ENCODE assay signal across 11 mouse cellular contexts in genomic region chr2:31762155-31762554, GRCm38 (mm10). TPM values are rescaled to one million over a fixed set of nuclear protein-coding genes. Genes with fewer than 3 reads are reported as not detected.
DNase-seq lines count a peak whose midpoint lies in the region; ATAC-seq and TF ChIP-seq lines count a peak whose summit lies in the region.
"Had no signal": no experiment of that assay in that cellular context is flagged by ENCODE, and none has a peak within 500 bp of the region (broad histone marks: within the 10 kb centered on the region; RNA-seq: fewer than 3 reads in every experiment).

No protein-coding gene starts in this region.

- no peak for TF ChIP-seq CTCF in kidney, adult 2 months (conservative IDR thresholded peaks at IDR 0.05; ENCODE audit: insufficient read depth, insufficient read length, low read depth, low read length)

- 28% methylated on average over 3 of the region's 3 CpGs for WGBS in kidney, adult 2 months
- 47% methylated on average over 3 of the region's 3 CpGs for WGBS in embryonic facial prominence, embryonic 10.5 days
- WGBS in hindbrain, embryonic 13.5 days, result 30% methylated on average over 3 of the region's 3 CpGs
- WGBS in midbrain, embryonic 12.5 days, result 36% methylated on average over 3 of the region's 3 CpGs

- no peak for DNase-seq in kidney, adult 2 months
- no peak for DNase-seq in kidney, adult 11 months
- no peak for DNase-seq in embryonic facial prominence, embryonic 10.5 days (ENCODE audit: low spot score)
- no peak for DNase-seq in layer of hippocampus, postnatal 25 days (ENCODE audit: extremely low spot score in 1 of 2, low spot score in 1 of 2)
- no peak for DNase-seq in frontal cortex, adult 2 months (ENCODE audit: extremely low spot score in 1 of 2, low spot score in 1 of 2)
- no peak for DNase-seq in adrenal gland, adult 8-10 months
- DNase-seq: cerebellum, postnatal 10 days had no signal

- no peak overlapping the region for H3K4me3 ChIP-seq in kidney, adult 2 months (ENCODE audit: insufficient read depth, low read depth, low read length)
- H3K4me3 ChIP-seq in embryonic facial prominence, embryonic 10.5 days, result peak overlapping the region; percentile 82
- H3K4me3 ChIP-seq in hindbrain, embryonic 13.5 days, result peak overlapping the region; percentile 71
- H3K4me3 ChIP-seq in midbrain, embryonic 12.5 days, result peak overlapping the region; percentile 84

- 0 out of 2 replicates have a peak overlapping the region, but pooled peaks have one; percentile 90 for H3K9ac ChIP-seq in hindbrain, embryonic 13.5 days
- peak overlapping the region; percentile 90; the same call in 1 of the 2 replicates for H3K9ac ChIP-seq in midbrain, embryonic 12.5 days (replicated peaks)

- no peak for TF ChIP-seq POLR2A in kidney, adult 2 months (IDR thresholded peaks at IDR 0.05; ENCODE audit: low read depth, low read length)

- ATAC-seq in hindbrain, embryonic 13.5 days (ENCODE audit: low FRiP score), result no peak
- no peak for ATAC-seq in midbrain, embryonic 12.5 days (ENCODE audit: low FRiP score, low read depth)

- peaks cover 36% of the 10 kb centered on the region for H3K4me1 ChIP-seq in kidney, adult 2 months (ENCODE audit: control insufficient read depth, insufficient read depth, low read length)
- peaks cover 72% of the 10 kb centered on the region for H3K4me1 ChIP-seq in embryonic facial prominence, embryonic 10.5 days
- H3K4me1 ChIP-seq in hindbrain, embryonic 13.5 days (replicated peaks), result peaks cover 67% of the 10 kb centered on the region
- peaks cover 45% of the 10 kb centered on the region for H3K4me1 ChIP-seq in midbrain, embryonic 12.5 days

- H3K4me2 ChIP-seq in hindbrain, embryonic 13.5 days, result peak overlapping the region; percentile 86
- H3K4me2 ChIP-seq in midbrain, embryonic 12.5 days (replicated peaks), result peak overlapping the region; percentile 69

- H3K9me3 ChIP-seq in embryonic facial prominence, embryonic 10.5 days, result no peaks in the 10 kb centered on the region
- H3K9me3 ChIP-seq in hindbrain, embryonic 13.5 days, result no peaks in the 10 kb centered on the region
- H3K9me3 ChIP-seq in midbrain, embryonic 12.5 days, result no peaks in the 10 kb centered on the region

- peak overlapping the region; percentile 49; the same call in 1 of the 2 replicates for H3K27ac ChIP-seq in kidney, adult 2 months (ENCODE audit: insufficient read depth, low read depth, low read length)
- peak overlapping the region; percentile 99 for H3K27ac ChIP-seq in embryonic facial prominence, embryonic 10.5 days (replicated peaks)
- 0 out of 2 replicates have a peak overlapping the region, but pooled peaks have one; percentile 30 for H3K27ac ChIP-seq in hindbrain, embryonic 13.5 days
- no peak overlapping the region; the same call in 1 of the 2 replicates for H3K27ac ChIP-seq in midbrain, embryonic 12.5 days (replicated peaks)

- no peaks in the 10 kb centered on the region for H3K36me3 ChIP-seq in kidney, adult 2 months (ENCODE audit: control insufficient read depth, insufficient read depth, low read length)
- peaks cover 9% of the 10 kb centered on the region for H3K36me3 ChIP-seq in embryonic facial prominence, embryonic 10.5 days (replicated peaks)
- H3K36me3 ChIP-seq in hindbrain, embryonic 13.5 days, result no peaks in the 10 kb centered on the region
- H3K36me3 ChIP-seq in midbrain, embryonic 12.5 days, result no peaks in the 10 kb centered on the region

- H3K27me3 ChIP-seq in kidney, adult 2 months (replicated peaks; ENCODE audit: control insufficient read depth, insufficient read depth, low read length), result no peaks in the 10 kb centered on the region
- no peaks in the 10 kb centered on the region for H3K27me3 ChIP-seq in embryonic facial prominence, embryonic 10.5 days (replicated peaks; ENCODE audit: low read depth, poor library complexity, severe bottlenecking)
- no peaks in the 10 kb centered on the region for H3K27me3 ChIP-seq in hindbrain, embryonic 13.5 days
- H3K27me3 ChIP-seq in midbrain, embryonic 12.5 days, result no peaks in the 10 kb centered on the region

RNA-seq across cellular contexts. Expression of gene Qrfp, which starts 48.2 kb away (rescaled TPM):
- 0.05 and 0.11 TPM in 2 replicates for polyA plus RNA-seq in kidney, adult 2 months (2012; rRNA removed)
- polyA plus RNA-seq in embryonic facial prominence, embryonic 10.5 days (2016; fragmentation: Nextera tagmentation; extraction: Ambion mirVana), result 0.19 and 0.20 TPM in 2 replicates
- 0.08 TPM in 1 of 2 replicates, not detected in the other for polyA plus RNA-seq in hindbrain, embryonic 13.5 days (2015; fragmentation: Nextera tagmentation; extraction: Ambion mirVana)
- 0.09 and 0.12 TPM in 2 replicates for polyA plus RNA-seq in midbrain, embryonic 12.5 days (2016; fragmentation: Nextera tagmentation; extraction: Ambion mirVana)
- total RNA-seq in layer of hippocampus, postnatal 25 days (2021), result not detected
- polyA plus RNA-seq in frontal cortex, adult 2 months (2012; rRNA removed), result not detected in 2 replicates
- total RNA-seq in adrenal gland, adult 8-10 months (2022), result not detected
- total RNA-seq: ES-E14; left cerebral cortex, postnatal 25 days had no signal
